Mouse (Mus musculus): ENCODE measurements at regions not wholly inside any gene's neighbourhood (a gene's known extent, or its start where the extent isn't known, plus 50 kb on each side); places are given as distances from the start of the nearest gene placed in this dataset.

- DNase-seq: no peak
These were observed 318.1 kb downstream of the Grb14 start for GRCm38 (mm10) chr2:64706646-64707177.

- no peak for DNase-seq
These were observed 328.8 kb downstream of the Grb14 start for GRCm38 (mm10) chr2:64695974-64696373.

- no peak for DNase-seq
These were observed 333.3 kb downstream of the Grb14 start for GRCm38 (mm10) chr2:64691444-64691843.

- no peak for DNase-seq
These were observed 333.8 kb downstream of the Grb14 start for GRCm38 (mm10) chr2:64690996-64691395.

GRCm38 (mm10) chr2:64686781-64687180 lies 338.0 kb downstream of the Grb14 start:
- DNase-seq: no peak

GRCm38 (mm10) chr2:64649614-64650013 lies 375.2 kb downstream of the Grb14 start:
- no peak for DNase-seq

- no peak for DNase-seq
These were observed 407.9 kb downstream of the Grb14 start for GRCm38 (mm10) chr2:64616931-64617330.

- DNase-seq: no peak
These were observed 417.9 kb downstream of the Grb14 start for GRCm38 (mm10) chr2:64606864-64607263.

GRCm38 (mm10) chr2:64582258-64582657 lies 442.5 kb downstream of the Grb14 start:
- DNase-seq: no peak

GRCm38 (mm10) chr2:64536032-64536431 lies 438.2 kb upstream of the Fign start:
- DNase-seq: no peak

GRCm38 (mm10) chr2:64535351-64535851 lies 437.6 kb upstream of the Fign start:
- no peak for DNase-seq

GRCm38 (mm10) chr2:64534869-64535268 lies 437.0 kb upstream of the Fign start:
- DNase-seq: no peak

- no peak for DNase-seq
These were observed 436.5 kb upstream of the Fign start for GRCm38 (mm10) chr2:64534344-64534743.

GRCm38 (mm10) chr2:64522722-64523121 lies 424.9 kb upstream of the Fign start:
- DNase-seq: no peak

- no peak for DNase-seq
These were observed 424.4 kb upstream of the Fign start for GRCm38 (mm10) chr2:64522233-64522632.

GRCm38 (mm10) chr2:64495725-64496124 lies 397.9 kb upstream of the Fign start:
- no peak for DNase-seq

- DNase-seq: no peak
These were observed 368.7 kb upstream of the Fign start for GRCm38 (mm10) chr2:64466412-64466970.

- no peak for DNase-seq
These were observed 364.8 kb upstream of the Fign start for GRCm38 (mm10) chr2:64462466-64463114.

GRCm38 (mm10) chr2:64462041-64462440 lies 364.2 kb upstream of the Fign start:
- no peak for DNase-seq

- DNase-seq: no peak
These were observed 363.8 kb upstream of the Fign start for GRCm38 (mm10) chr2:64461636-64462035.

GRCm38 (mm10) chr2:64458171-64458570 lies 360.3 kb upstream of the Fign start:
- peak; percentile 13 for DNase-seq

- no peak for DNase-seq
These were observed 354.9 kb upstream of the Fign start for GRCm38 (mm10) chr2:64452690-64453089.

GRCm38 (mm10) chr2:64451614-64452317 lies 353.9 kb upstream of the Fign start:
- DNase-seq: no peak

GRCm38 (mm10) chr2:64443171-64443570 lies 345.3 kb upstream of the Fign start:
- no peak for DNase-seq

Data from right cerebral cortex, postnatal 4 days (tissue).